Mouse (Mus musculus) midbrain, embryonic 11.5 days (tissue): ENCODE measurements around the gene Fam124a. TPM values are rescaled to one million over a fixed set of nuclear protein-coding genes. Genes with fewer than 3 reads are reported as not detected.

Experiments used
- ATAC-seq: fragments of 200-750 bp; cut with Nextera tagmentation; 2 replicates; pipeline ENCODE4 v1.8.0; 2017; ENCODE audit warnings: moderate TSS enrichment, moderate library complexity; ENCODE audit not compliant: low FRiP score
- DNase-seq: peaks from one replicate; pipeline ENCODE4 v3.0.0; 2015; ENCODE audit warnings: low spot score; ENCODE audit errors: missing footprints
- H3K27ac ChIP-seq: fragments of 300-500 bp; sonication (generic); 2 replicates; pipeline ENCODE4 v1.5.1; 2014; ENCODE audit warnings: low read depth, low read length
- H3K27me3 ChIP-seq: fragments of 300-500 bp; sonication (generic); 2 replicates; pipeline ENCODE4 v1.6.1; 2014; ENCODE audit warnings: mild to moderate bottlenecking, low read length, moderate library complexity, mixed read lengths; ENCODE audit not compliant: control insufficient read depth, insufficient read depth
- H3K36me3 ChIP-seq: fragments of 300-500 bp; sonication (generic); 2 replicates; pipeline ENCODE4 v1.6.1; 2014; ENCODE audit warnings: mild to moderate bottlenecking, low read length, moderate library complexity, mixed read lengths; ENCODE audit not compliant: control insufficient read depth, insufficient read depth
- H3K4me1 ChIP-seq: fragments of 300-500 bp; sonication (generic); 2 replicates; pipeline ENCODE4 v1.6.1; 2014; ENCODE audit warnings: low read length; ENCODE audit not compliant: control insufficient read depth, insufficient read depth
- H3K4me2 ChIP-seq: fragments of 300-500 bp; sonication (generic); 2 replicates; pipeline ENCODE4 v1.6.1; 2014; ENCODE audit warnings: mild to moderate bottlenecking, moderate library complexity
- H3K4me3 ChIP-seq: fragments of 300-500 bp; sonication (generic); 2 replicates; pipeline ENCODE4 v1.5.1; 2014; ENCODE audit warnings: low read depth, low read length
- H3K9ac ChIP-seq: fragments of 300-500 bp; sonication (generic); 2 replicates; pipeline ENCODE4 v1.6.1; 2014; ENCODE audit warnings: low read length
- H3K9me3 ChIP-seq: fragments of 300-500 bp; sonication (generic); 2 replicates; pipeline ENCODE4 v1.6.1; 2016; ENCODE audit warnings: low read length; ENCODE audit not compliant: control insufficient read depth
- WGBS: fragments of 180-500 bp; shearing (Covaris S2); extraction: QIAGEN DNeasy Blood & Tissue Kit; methylation state at CpG from one replicate; pipeline ENCODE4 v1.1.7; 2014; 5-methylcytosine and 5-hydroxymethylcytosine counted together
- polyA plus RNA-seq: library from polyadenylated mRNA; unstranded; fragments of >200 nt; fragmentation: Nextera tagmentation; extraction: Ambion mirVana; gene quantifications from 2 replicates; pipeline ENCODE4 v1.2.1, GENCODE M21; 2014

Fam124a gene
- polyA plus RNA-seq, 1 experiment from 2014 or later, result 2.6 TPM

DNA sequence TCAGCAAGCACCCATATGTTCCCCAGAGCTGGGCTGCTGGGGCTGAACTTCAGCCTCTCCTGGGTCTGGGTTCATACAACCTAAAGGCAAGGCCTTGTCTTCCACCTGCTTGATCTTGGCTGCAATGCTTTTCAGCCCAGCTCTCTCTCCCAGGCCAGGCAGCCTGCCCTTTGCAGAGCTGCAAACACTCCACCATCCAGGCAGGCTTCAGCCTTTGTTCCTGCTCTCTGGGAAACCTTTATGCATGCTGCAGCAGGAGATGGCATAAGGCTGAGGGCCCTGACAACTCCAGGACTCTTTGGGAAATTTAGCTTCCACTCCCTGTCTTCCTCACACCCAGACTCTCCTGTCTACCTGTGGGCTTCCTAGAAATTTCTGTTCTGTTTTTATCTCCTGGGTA lies 29.1 kb downstream of the Fam124a start:
- no peak overlapping the region for H3K4me3 ChIP-seq
- DNase-seq (no peak), ATAC-seq (peak; percentile 47; the same call in 1 of the 2 replicates)
- H3K27me3 ChIP-seq, result no peaks in the 10 kb centered on the region
- no peaks in the 10 kb centered on the region for H3K9me3 ChIP-seq
- H3K4me1 ChIP-seq, result peaks cover 39% of the 10 kb centered on the region
- no peaks in the 10 kb centered on the region for H3K36me3 ChIP-seq
- peak overlapping the region; percentile 42 for H3K27ac ChIP-seq
- H3K9ac ChIP-seq, result peak overlapping the region; percentile 21
- H3K4me2 ChIP-seq, result no peak overlapping the region

DNA sequence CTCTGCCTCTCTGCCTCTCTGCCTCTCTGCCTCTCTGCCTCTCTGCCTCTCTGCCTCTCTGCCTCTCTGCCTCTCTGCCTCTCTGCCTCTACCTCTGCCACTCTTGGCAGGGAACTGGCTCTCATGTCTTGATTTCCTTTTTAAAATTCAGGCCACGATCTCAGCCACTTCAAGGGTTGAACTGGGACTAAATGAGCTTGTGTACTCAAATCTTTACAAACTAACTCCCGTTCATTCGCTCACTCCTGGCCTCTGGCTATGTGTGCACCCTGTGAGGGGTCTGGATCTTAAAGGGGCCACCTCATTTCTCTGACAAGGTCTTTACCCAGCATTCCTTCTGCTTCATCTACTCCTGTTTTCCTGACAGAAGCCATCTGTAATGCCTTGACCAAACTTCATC lies 29.8 kb downstream of the Fam124a start:
- DNase-seq, result no peak
- Histone ChIP-seq H3K4me3 (no peak overlapping the region), H3K4me1 (peaks cover 39% of the 10 kb centered on the region), H3K9ac (no peak overlapping the region), H3K9me3 (no peaks in the 10 kb centered on the region), H3K27ac (peak overlapping the region; percentile 42; the same call in 1 of the 2 replicates), H3K36me3 (no peaks in the 10 kb centered on the region), H3K4me2 (no peak overlapping the region), H3K27me3 (no peaks in the 10 kb centered on the region)
- WGBS, result 10% methylated on average over 3 of the region's 3 CpGs
- peak; percentile 65 for ATAC-seq

DNA sequence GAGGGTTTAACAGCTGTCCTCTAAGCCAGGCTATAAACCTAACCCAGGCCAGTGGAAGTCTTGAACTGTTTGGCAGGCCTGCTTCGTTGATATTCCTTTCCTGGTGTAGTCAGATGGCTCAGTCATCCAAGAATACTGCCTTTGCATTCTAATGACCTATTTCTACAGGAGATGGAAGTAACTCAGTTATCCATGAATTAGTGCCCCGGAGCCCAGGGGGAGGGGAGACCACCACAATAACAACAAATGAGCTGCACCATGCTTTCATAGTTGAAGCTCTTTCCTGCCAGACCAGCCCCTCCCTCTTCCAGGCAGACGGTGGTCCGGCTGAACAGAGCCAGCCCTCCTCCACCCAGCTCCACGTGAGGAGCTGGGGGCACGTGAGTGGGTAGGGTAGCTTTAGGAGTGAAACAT lies 44.6 kb downstream of the Fam124a start:
- H3K4me1 ChIP-seq, result 0 out of 2 replicates have a peak, but pooled peaks cover 2% of the 10 kb centered on the region
- 74% methylated on average over 6 of the region's 6 CpGs for WGBS
- H3K9me3 ChIP-seq, result no peaks in the 10 kb centered on the region
- H3K4me3 ChIP-seq, result no peak overlapping the region
- no peaks in the 10 kb centered on the region for H3K36me3 ChIP-seq
- no peaks in the 10 kb centered on the region for H3K27me3 ChIP-seq
- H3K9ac ChIP-seq, result no peak overlapping the region
- no peak overlapping the region for H3K27ac ChIP-seq
- ATAC-seq (no peak), DNase-seq (no peak)
- no peak overlapping the region for H3K4me2 ChIP-seq

DNA sequence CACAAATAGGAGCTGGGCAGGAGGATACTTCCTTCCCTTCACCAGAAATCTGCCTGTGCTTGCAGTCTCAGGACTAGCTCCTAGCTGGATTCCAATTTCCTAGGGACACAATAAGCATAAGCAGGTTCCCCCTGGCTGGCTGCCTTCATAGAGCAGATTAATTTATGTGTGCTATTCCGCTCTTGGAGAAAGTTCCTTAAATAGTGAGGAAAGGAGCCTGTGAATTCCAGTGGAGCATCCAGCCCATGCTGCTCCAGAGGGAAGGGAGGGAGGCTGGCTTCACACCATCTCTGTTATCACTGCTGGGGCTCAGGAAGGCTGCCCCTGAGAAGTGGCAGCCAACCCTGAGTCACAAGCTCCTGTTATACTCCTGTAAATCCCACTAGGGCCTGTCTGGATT lies 46.7 kb downstream of the Fam124a start:
- WGBS, result 76% methylated on average over 1 of the region's 1 CpGs
- Histone ChIP-seq H3K9me3 (no peaks in the 10 kb centered on the region), H3K36me3 (no peaks in the 10 kb centered on the region), H3K4me2 (no peak overlapping the region), H3K4me1 (0 out of 2 replicates have a peak, but pooled peaks cover 2% of the 10 kb centered on the region), H3K27ac (no peak overlapping the region), H3K9ac (no peak overlapping the region), H3K4me3 (no peak overlapping the region), H3K27me3 (no peaks in the 10 kb centered on the region)
- no peak for ATAC-seq
- DNase-seq, result no peak

DNA sequence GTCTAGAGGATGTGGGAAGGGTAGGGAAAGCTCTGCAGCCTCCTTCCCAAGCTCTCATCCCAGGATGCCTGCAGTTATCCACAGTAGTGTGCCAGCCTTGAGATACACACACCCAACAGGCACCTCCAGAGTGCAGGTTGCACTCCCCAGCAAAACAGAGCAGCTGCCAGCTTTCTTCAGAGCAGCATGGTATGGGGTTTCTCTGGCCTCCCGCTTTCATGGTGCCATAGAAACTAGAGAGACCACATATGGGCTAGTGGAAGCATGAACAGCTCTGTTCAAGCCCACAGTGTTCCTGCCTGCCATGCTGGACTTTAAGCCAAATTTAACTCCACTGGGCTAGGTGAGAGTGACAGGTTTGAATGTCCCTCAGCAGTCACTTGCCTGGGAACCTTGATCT lies 47.3 kb downstream of the Fam124a start:
- H3K4me1 ChIP-seq, result 0 out of 2 replicates have a peak, but pooled peaks cover 2% of the 10 kb centered on the region
- no peak overlapping the region for H3K9ac ChIP-seq
- no peaks in the 10 kb centered on the region for H3K27me3 ChIP-seq
- DNase-seq, result no peak
- ATAC-seq, result no peak
- no peak overlapping the region for H3K4me3 ChIP-seq
- no peak overlapping the region for H3K4me2 ChIP-seq
- no peak overlapping the region for H3K27ac ChIP-seq
- no peaks in the 10 kb centered on the region for H3K36me3 ChIP-seq
- 90% methylated on average over 1 of the region's 1 CpGs for WGBS
- no peaks in the 10 kb centered on the region for H3K9me3 ChIP-seq

DNA sequence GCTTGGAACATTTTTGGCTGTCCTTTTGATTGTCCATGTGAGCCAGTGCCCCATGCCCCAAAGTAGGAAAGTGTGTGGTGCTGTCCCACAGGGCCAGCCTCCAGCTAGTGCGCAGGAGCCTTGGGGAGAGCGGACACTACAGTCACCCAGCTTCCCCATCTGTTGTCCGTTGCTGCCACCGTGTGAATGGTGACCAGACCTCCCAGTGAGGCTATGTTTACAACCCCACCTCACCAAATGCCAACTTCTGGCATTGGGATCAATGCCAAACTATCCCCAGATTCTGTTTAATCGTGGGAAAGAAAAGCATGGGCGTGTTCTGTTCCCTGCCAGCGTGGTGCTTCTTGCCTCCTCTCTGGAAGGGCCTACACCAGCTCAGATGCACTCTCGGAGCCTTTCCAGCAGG lies 52.3 kb downstream of the Fam124a start:
- Histone ChIP-seq H3K4me3 (no peak overlapping the region), H3K9me3 (no peaks in the 10 kb centered on the region), H3K4me2 (no peak overlapping the region), H3K36me3 (no peaks in the 10 kb centered on the region), H3K27ac (no peak overlapping the region), H3K27me3 (no peaks in the 10 kb centered on the region), H3K9ac (no peak overlapping the region), H3K4me1 (no peaks in the 10 kb centered on the region)
- 81% methylated on average over 8 of the region's 8 CpGs for WGBS
- DNase-seq, result no peak
- no peak for ATAC-seq

DNA sequence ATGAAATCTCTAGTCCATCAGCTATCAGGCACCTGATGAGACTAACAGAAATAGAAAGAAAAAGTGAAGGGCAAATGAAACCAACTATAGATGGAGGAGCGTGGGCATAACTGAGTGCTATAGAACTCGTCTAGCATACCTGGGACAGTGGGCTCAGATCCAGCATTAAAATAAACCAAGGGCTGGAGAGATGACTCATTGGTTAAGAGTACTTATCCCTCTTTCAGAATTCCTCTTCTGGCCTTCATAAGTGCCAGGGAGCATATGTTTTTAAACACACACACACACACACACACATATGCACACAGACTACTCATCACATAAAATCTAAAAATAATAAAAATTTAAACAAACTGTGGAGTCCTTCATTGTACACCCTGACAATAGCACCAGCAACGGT lies 54.4 kb downstream of the Fam124a start:
- no peak overlapping the region for H3K27ac ChIP-seq
- ATAC-seq (no peak), DNase-seq (no peak)
- no peak overlapping the region for H3K4me2 ChIP-seq
- H3K27me3 ChIP-seq, result no peaks in the 10 kb centered on the region
- H3K9ac ChIP-seq, result no peak overlapping the region
- no peaks in the 10 kb centered on the region for H3K36me3 ChIP-seq
- no peak overlapping the region for H3K4me3 ChIP-seq
- no peaks in the 10 kb centered on the region for H3K4me1 ChIP-seq
- H3K9me3 ChIP-seq, result no peaks in the 10 kb centered on the region
- WGBS, result 76% methylated on average over 3 of the region's 3 CpGs

DNA sequence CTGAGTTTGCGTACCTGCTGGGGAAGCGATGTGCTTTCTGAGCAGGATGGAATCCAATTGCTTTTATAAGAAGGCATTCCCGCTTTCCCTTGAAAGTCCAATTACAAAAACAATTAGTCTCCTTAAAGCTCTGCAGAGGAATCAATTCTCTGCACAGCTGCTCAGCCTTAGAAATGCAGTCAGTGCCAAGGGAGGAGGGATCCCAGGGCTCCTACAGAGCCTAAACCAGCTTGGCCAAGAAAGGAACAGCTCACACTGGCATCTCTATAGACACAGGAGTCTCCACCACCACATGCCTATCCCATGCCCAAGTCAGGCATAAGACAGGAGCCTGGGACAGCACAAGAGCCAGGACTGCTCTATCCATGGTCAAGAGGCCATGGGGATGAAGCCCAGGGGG lies 66.9 kb downstream of the Fam124a start:
- no peak for ATAC-seq
- H3K27me3 ChIP-seq, result no peaks in the 10 kb centered on the region
- no peaks in the 10 kb centered on the region for H3K36me3 ChIP-seq
- H3K4me3 ChIP-seq, result no peak overlapping the region
- no peak overlapping the region for H3K27ac ChIP-seq
- DNase-seq, result no peak
- no peaks in the 10 kb centered on the region; the same call in 1 of the 2 replicates for H3K4me1 ChIP-seq
- no peaks in the 10 kb centered on the region for H3K9me3 ChIP-seq
- H3K9ac ChIP-seq, result no peak overlapping the region
- H3K4me2 ChIP-seq, result no peak overlapping the region
- 68% methylated on average over 3 of the region's 3 CpGs for WGBS

DNA sequence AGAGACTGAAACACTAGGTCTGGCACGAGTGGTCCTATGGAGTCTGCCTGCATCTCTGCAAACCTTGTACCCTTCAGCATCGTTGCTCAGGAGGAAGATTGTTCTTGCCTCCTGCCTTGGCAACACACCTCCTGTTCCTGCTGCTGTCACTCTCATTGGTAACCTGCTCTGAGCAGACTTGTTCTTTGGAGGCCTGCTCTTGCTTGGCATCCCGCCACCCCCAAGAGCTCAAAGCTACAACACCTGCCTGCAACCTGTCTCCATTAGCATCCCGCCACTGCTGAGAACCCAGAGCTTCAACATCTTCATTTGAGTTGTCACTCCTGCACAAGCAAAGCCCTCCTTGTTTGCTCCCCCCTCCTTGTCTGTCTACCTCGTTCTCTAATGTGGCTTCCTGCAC lies 72.4 kb downstream of the Fam124a start:
- H3K27ac ChIP-seq, result no peak overlapping the region
- H3K9ac ChIP-seq, result no peak overlapping the region
- 90% methylated on average over 5 of the region's 5 CpGs for WGBS
- no peak for DNase-seq
- H3K4me1 ChIP-seq, result no peaks in the 10 kb centered on the region; the same call in 1 of the 2 replicates
- H3K4me3 ChIP-seq, result no peak overlapping the region
- H3K36me3 ChIP-seq, result no peaks in the 10 kb centered on the region
- no peaks in the 10 kb centered on the region for H3K27me3 ChIP-seq
- H3K4me2 ChIP-seq, result no peak overlapping the region
- H3K9me3 ChIP-seq, result no peaks in the 10 kb centered on the region
- ATAC-seq, result no peak
